Mouse (Mus musculus): ENCODE data around the gene AY074887.

DNA sequence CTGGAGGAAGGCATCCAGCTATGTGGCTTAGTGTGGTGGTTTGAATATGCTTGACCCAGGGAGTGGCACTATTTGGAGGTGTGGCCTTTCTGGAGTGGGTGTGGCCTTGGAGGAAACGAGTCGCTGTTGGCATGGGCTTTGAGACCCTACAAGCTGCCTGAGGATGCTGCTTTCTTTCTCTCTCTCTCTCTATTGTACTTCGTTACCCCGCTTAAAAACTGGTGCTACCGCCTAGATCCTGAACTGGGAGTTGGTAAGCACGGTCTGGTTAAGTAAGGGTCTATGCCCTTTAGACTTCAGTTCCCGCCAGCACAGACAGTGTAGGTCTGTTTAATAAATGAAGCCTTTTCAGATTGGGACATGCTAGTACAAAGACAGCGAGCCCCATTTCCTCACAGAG lies 34.4 kb downstream of the AY074887 start:
- no peak for TF ChIP-seq CTCF (IDR thresholded peaks at IDR 0.05; ENCODE audit: insufficient read depth, low read depth, low read length)
- TF ChIP-seq POLR2A (IDR thresholded peaks at IDR 0.05; ENCODE audit: insufficient read depth, low read depth, low read length), result no peak
